Mouse (Mus musculus): ENCODE results near the gene Ppil4.

DNA sequence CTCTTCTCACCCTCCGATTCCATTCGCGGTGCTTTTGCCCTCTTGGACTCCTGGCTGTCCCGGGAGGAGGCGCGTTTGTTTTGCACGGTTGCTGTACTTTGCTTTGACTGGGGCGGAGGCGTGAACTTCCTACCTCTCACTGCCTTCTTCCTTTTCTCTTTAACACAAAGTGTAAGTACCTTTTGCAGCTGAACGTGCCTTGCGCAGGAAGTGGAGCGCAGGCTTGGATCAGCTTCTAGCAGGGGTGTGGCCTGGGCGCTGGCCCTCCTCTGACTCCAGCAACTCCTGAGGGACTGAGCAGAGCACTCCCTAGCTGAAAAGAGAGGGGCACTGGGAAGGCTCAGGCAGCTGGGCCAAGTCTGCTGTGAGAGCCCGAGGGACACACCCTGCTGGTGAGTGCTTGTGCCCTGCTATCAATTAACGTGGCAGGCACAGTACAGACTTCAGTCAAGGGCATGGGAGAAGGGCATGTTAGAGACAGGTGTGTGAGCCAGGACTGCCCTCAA, 39.5 kb downstream of the Ppil4 start, which contains the start of gene Zc3h12d:
- no peak for TF ChIP-seq GATA1 (IDR thresholded peaks at IDR 0.05; ENCODE audit: low read length)
- TF ChIP-seq TAL1 (IDR thresholded peaks at IDR 0.05; ENCODE audit: low read length), result no peak
